Mouse (Mus musculus): ENCODE data around the gene Ndc1.
"Not testable (repeated sequence)": the region's sequence is repeated elsewhere in the genome, so short reads cannot be mapped to it uniquely, and the experiment has no call there.

The Ndc1 gene

GRCm38 (mm10) chr4:107367567-107368314 is at the start of gene Ndc1:
Ndc1 (plus strand) TSS chr4:107367784.
- peak; percentile 89 to 91 for DNase-seq (ENCODE audit: low spot score in 2 of 2)

- DNase-seq (ENCODE audit: low spot score in 2 of 2): no peak
Observed at GRCm38 (mm10) chr4:107318646-107319045, 48.9 kb upstream of the Ndc1 start.

GRCm38 (mm10) chr4:107321041-107321440 is 46.5 kb upstream of the Ndc1 start:
- DNase-seq (ENCODE audit: low spot score in 2 of 2): no peak

GRCm38 (mm10) chr4:107323113-107323512 is 44.5 kb upstream of the Ndc1 start:
- DNase-seq (ENCODE audit: low spot score in 2 of 2): no peak

- no peak for DNase-seq (ENCODE audit: low spot score in 2 of 2)
Observed at GRCm38 (mm10) chr4:107328530-107328929, 39.1 kb upstream of the Ndc1 start.

- DNase-seq (ENCODE audit: low spot score in 2 of 2): no peak
Observed at GRCm38 (mm10) chr4:107333514-107333913, 34.1 kb upstream of the Ndc1 start.

- no peak for DNase-seq (ENCODE audit: low spot score in 2 of 2)
Observed at GRCm38 (mm10) chr4:107336356-107336755, 31.2 kb upstream of the Ndc1 start.

- no peak for DNase-seq (ENCODE audit: low spot score in 2 of 2)
Observed at GRCm38 (mm10) chr4:107337455-107337854, 30.1 kb upstream of the Ndc1 start.

- DNase-seq (ENCODE audit: low spot score in 2 of 2): peak in 1 of 2 experiments; percentile 34
Observed at GRCm38 (mm10) chr4:107341354-107341753, 26.2 kb upstream of the Ndc1 start.

- no peak for DNase-seq (ENCODE audit: low spot score in 2 of 2)
Observed at GRCm38 (mm10) chr4:107344612-107345011, 23.0 kb upstream of the Ndc1 start.

- DNase-seq (ENCODE audit: low spot score in 2 of 2): no peak
Observed at GRCm38 (mm10) chr4:107347221-107347620, 20.4 kb upstream of the Ndc1 start.

GRCm38 (mm10) chr4:107348529-107349310 is 18.9 kb upstream of the Ndc1 start:
- no peak for DNase-seq (ENCODE audit: low spot score in 2 of 2)

- DNase-seq (ENCODE audit: low spot score in 2 of 2): peak; percentile 58 to 62
Observed at GRCm38 (mm10) chr4:107349311-107350008, 18.1 kb upstream of the Ndc1 start.

- DNase-seq (ENCODE audit: low spot score in 2 of 2): no peak
Observed at GRCm38 (mm10) chr4:107351368-107351767, 16.2 kb upstream of the Ndc1 start.

- DNase-seq (ENCODE audit: low spot score in 2 of 2): no peak
Observed at GRCm38 (mm10) chr4:107353612-107354011, 14.0 kb upstream of the Ndc1 start.

GRCm38 (mm10) chr4:107354126-107354525 is 13.5 kb upstream of the Ndc1 start:
- DNase-seq (ENCODE audit: low spot score in 2 of 2): no peak

GRCm38 (mm10) chr4:107354543-107354942 is 13.0 kb upstream of the Ndc1 start:
- DNase-seq (ENCODE audit: low spot score in 2 of 2): no peak

- not testable (repeated sequence) for DNase-seq (ENCODE audit: low spot score in 2 of 2)
Observed at GRCm38 (mm10) chr4:107357172-107357571, 10.4 kb upstream of the Ndc1 start.

GRCm38 (mm10) chr4:107358460-107358859 is 9.1 kb upstream of the Ndc1 start:
- peak; percentile 39 to 48 for DNase-seq (ENCODE audit: low spot score in 2 of 2)

GRCm38 (mm10) chr4:107360457-107361145 is 7.0 kb upstream of the Ndc1 start:
- DNase-seq (ENCODE audit: low spot score in 2 of 2): no peak

GRCm38 (mm10) chr4:107362755-107363154 is 4.8 kb upstream of the Ndc1 start:
- no peak for DNase-seq (ENCODE audit: low spot score in 2 of 2)

GRCm38 (mm10) chr4:107363573-107363972 is 4.0 kb upstream of the Ndc1 start:
- no peak for DNase-seq (ENCODE audit: low spot score in 2 of 2)
